Mouse (Mus musculus) CH12F3 (cell line): ENCODE measurements around the gene Selenow.
"Not testable (repeated sequence)": the region's sequence is repeated elsewhere in the genome, so short reads cannot be mapped to it uniquely, and the experiment has no call there.

Source experiments
- in situ Hi-C: fragments of 300-500 bp; cut with MboI; formaldehyde crosslinking; loops from 2 replicates; pipeline ENCODE4 v1.14.3; 2020; ENCODE audit warnings: low sequenced_read_pairs

The Selenow gene

GRCm38 (mm10) chr7:15947653-15948260, 25.6 kb upstream of the Selenow start:
- in situ Hi-C loops: no loop called here

GRCm38 (mm10) chr7:15945721-15946536, 23.7 kb upstream of the Selenow start, which contains the start of gene Nop53:
TSS of gene Nop53 (minus strand) at chr7:15946074.
- in situ Hi-C loops: no loop called here

DNA sequence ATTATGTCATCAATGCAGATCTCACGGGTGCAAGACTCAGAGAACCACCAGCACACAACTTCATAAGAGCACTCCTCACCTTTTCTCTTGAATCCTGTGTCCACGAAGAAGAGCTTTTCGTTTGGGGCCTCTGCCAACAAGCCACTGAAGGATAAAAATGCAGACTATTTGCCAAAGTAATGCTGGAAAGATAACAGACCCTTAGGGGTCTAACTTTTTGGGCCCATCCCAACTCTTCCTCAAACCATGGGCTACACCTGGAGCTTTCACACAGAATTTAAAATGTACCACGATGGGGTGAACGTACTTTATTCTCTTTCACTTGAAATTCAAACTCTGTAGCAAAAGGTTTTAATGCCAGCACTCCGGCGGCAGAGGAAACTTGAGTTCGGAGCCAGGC, 23.0 kb upstream of the Selenow start:
- in situ Hi-C loops: no loop called here

GRCm38 (mm10) chr7:15944311-15944710, 22.1 kb upstream of the Selenow start:
- in situ Hi-C loops: no loop called here

GRCm38 (mm10) chr7:15938621-15939020, 16.4 kb upstream of the Selenow start:
- in situ Hi-C loops: no loop called here

GRCm38 (mm10) chr7:15937491-15937890, 15.3 kb upstream of the Selenow start:
- in situ Hi-C loops: no loop called here

- in situ Hi-C loops: no loop called here
These were observed 11.5 kb upstream of the Selenow start for GRCm38 (mm10) chr7:15933437-15934359.

DNA sequence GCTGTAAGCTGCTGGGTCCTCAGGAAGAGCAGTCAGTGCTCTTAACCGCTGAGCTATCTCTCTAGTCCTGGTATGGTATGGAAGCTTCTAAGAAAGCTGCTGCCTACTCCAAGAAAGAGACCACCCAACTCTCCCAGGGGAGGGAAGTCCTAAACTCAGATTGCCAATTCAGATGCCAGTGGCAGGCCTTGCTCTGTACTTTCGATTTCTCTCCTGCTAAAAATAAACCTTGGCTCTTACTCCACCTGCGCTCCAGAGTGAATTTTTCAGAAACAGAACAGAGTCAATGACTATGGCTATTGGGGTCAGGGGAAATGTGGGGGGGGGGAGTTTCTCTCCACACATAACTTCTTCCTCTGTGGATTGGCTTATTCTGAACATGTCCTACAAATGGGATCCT, 9.4 kb upstream of the Selenow start:
- in situ Hi-C loops: no loop called here

DNA sequence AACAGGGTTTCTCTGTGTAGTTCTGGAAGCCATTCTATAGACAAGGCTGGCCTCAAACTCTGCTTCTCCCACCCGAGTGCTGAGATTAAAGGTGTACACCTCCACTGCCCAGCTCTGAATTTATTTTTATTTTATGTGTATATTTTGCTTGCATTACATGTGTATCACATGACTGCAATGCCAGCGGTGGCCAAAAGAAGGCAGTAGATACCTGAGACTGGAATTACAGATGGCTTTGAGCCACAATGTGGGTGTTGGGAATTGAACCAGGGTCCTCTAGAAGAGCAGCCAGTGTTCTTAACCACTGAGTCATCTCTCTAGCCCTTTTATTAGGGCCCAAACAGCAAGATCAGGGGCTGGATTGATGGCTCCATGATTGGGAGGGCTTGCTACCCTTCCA, 8.3 kb upstream of the Selenow start:
- in situ Hi-C loops: no loop called here

DNA sequence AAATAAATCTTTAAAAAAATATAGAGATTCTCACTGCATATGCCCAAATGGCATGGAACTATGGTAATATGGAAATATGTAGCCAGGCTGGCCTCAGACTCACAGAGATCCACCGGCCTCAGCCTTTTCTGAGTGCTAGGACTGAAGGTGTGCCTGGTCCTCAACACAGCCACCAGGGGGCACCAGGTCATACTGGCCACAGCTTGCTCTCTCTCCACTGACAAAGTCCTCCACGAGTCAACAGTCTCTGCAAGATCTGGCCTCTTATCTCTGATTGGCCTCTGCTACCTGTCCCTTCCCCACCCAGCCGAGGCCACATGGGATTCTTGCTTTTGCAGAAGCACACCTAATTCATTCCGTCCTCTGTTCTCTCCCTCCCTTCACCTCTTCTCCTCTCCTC, 7.7 kb upstream of the Selenow start:
- in situ Hi-C loops: no loop called here

DNA sequence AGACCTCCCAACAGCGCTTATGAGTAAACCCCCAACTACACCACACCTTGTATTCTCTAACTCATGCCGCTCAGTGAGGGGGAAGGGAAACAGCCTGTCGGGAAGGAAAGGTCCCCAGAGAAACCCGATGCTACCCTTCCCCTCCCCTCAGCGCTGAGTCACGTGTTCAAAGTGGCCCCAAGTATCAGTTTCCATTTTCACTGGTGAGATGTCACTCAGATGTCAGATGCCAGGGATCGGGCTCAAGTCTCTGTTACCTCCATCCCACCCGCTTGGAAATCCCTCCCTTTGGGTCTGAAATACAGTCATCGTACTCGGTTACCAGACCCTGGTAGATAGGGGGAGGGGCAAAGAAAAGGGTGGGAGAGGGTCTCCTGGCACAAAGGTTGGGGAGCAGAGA, 406 bp downstream of the Selenow start:
- in situ Hi-C loops: no loop called here

- in situ Hi-C loops: no loop called here
These were observed 1.5 kb downstream of the Selenow start for GRCm38 (mm10) chr7:15920645-15921190.

GRCm38 (mm10) chr7:15919947-15920346, 2.3 kb downstream of the Selenow start:
- in situ Hi-C loops: no loop called here

GRCm38 (mm10) chr7:15918371-15918770, 3.8 kb downstream of the Selenow start:
- in situ Hi-C loops: no loop called here

DNA sequence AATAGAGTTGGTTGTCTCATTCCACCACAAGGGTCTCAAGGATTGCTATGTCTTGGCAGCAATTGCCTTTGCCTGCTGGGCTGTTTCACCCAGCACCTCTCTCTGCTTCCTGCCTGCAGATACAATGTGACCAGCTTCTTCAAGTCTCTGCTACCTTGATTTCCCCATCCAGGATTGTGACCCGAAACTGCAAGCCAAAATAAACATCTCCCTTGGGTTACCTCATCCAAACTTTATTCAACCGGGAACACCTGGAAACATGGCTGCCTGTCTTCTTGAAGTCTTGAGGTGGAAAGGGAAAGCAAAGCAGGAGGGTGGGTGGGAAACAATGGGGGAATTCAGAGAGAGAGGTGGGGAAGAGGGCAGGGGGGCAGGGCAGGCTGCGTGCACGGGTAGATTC, 5.2 kb downstream of the Selenow start:
- in situ Hi-C loops: no loop called here

DNA sequence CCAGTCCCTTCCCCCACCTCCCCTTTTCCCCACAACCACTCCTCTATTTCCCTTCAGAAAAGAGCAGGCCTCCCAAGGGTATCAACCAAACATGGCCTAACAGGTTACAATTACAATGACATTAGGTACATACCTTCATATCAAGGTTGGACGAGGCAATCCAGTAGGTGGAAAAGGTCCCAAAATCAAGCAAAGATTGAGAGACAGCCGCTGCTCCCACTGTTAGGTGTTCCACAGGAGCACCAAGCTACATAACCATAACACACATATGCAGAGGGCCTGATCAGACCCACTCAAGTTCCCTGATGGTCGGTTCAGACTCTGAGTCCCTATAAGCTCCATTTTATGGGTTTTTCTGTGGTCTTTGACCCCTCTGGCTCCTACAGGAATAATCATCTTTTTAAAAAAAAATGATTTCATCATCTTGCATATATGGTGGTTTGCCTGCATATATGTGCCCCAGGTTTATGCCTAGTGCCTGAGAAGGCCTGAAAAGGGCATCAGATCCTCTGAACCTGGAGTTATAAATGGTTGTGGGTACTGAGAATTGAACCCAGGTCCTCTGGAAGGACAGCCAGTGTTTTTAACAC, 6.0 kb downstream of the Selenow start:
- in situ Hi-C loops: no loop called here

DNA sequence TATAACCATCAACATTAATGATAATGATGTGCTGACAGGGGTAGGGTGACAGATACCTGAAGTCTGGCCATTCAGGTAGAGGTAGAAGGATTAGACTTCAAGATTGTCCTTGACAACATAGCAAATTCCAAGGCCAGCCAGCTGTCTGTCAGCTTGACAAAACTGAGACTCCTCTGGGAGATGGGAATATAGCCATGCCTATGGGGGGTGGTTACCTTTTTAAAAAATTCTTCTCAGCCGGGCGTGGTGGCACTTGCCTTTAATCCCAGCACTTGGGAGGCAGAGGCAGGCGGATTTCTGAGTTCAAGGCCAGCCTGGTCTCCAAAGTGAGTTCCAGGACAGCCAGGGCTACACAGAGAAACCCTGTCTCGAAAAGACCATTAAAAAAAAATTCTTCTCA, 6.5 kb downstream of the Selenow start:
- in situ Hi-C loops: not testable (repeated sequence)

DNA sequence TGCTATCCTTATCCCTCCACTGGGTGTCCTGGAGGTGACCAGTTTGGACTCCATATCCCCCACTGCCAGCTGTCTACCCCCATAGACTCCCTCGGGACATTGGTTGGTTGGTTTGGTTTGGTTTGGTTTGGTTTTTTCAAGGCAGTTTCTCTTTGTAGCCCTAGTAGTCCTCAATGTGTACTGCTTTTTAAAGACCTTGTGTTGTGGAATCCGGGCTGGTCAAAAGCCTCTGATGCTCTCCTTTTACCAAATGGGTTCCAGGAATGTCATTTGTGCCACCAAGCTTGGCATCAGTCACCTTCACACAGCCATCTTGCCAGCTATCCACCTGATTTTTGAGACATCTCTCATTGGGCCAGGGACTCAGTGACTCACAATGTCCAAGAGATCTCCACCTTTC, 7.5 kb downstream of the Selenow start:
- in situ Hi-C loops: no loop called here

DNA sequence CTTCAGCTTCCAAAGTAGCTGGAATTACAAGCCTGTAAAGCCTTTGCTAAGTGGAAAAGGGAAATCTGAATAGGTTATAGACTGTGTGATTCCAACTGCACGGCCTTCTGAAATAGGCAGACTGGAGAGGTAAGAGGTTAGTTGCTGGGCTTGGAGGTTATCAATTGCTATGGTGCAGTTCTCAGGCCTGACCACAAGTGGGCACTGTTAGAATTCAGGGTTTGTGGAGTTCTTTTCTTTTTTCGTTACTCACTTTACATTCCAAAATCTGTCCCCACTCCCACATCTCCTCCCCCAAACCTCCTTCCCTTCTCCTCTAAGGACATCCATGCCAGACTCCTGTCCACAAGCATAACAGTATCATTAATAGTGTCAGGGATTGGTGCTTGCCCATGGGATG, 8.0 kb downstream of the Selenow start:
- in situ Hi-C loops: no loop called here

DNA sequence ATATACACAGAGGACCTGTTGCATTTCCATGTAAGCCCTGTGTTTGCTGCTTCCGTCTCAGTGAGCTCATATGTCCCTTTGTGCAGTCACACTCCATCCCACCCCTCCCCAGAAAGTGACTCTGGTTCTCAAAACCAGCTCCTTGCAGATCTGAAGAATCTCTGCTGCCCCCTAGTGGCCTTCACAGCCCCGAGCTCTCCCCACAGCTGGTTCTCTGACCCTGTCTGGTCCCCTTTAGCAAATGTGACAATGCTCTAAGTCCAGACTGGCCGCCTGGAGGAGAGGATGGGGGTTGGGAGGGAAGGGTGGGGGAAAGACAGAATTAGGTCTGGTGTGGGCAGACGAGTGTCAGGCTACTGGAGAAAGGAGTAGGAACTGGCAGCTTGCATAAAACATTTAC, 10.0 kb downstream of the Selenow start:
- in situ Hi-C loops: no loop called here

DNA sequence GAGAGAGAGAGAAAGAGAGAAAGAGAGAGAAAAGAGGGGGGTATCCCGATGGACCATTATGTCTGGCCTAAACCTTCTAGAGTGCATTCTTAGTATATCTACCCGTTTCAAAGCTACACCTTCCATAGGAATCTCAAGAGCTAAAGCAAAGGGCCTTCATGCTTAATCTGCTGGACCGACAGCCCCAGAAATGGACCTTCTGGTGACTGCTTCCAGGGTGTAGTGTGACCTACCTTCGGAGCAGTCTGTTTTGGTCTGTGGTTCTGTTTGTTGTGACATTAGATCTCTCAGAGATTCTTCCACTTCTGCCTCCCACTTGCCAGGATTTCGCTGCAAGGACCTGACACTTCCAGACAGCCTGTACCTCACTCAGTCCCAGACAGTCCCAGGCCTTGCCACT, 11.7 kb downstream of the Selenow start:
- in situ Hi-C loops: no loop called here
